Mouse (Mus musculus) testis, adult 2 months (tissue): ENCODE measurements around the gene Psmd8.

Experiments used
- CTCF ChIP-seq: fragments of 200-500 bp; IDR thresholded peaks from 2 replicates; pipeline ENCODE4 v1.5.1; 2012; ENCODE audit warnings: low read depth, mild to moderate bottlenecking, inconsistent platforms, low read length, moderate library complexity; ENCODE audit not compliant: control insufficient read depth, insufficient read depth, insufficient replicate concordance
- POLR2A ChIP-seq: fragments of 200-500 bp; IDR thresholded peaks from 2 replicates; pipeline ENCODE4 v1.6.1; 2012; ENCODE audit warnings: low read depth, mild to moderate bottlenecking, inconsistent platforms, low read length, moderate library complexity; ENCODE audit not compliant: control insufficient read depth

GRCm38 (mm10) chr7:29126173-29126915, 54.2 kb downstream of the Psmd8 start:
- TF ChIP-seq CTCF = peak; percentile 56; the same call in 1 of the 2 replicates
- TF ChIP-seq POLR2A = no peak
